In genomic region chr16:96091515-96092504, GRCm38 (mm10) we compare ENCODE assay signal across 10 mouse cellular contexts. TPM values are rescaled to one million over a fixed set of nuclear protein-coding genes. Genes with fewer than 3 reads are reported as not detected.
DNase-seq lines count a peak whose midpoint lies in the region; ATAC-seq and TF ChIP-seq lines count a peak whose summit lies in the region.
"Had no signal": no experiment of that assay in that cellular context is flagged by ENCODE, and none has a peak within 500 bp of the region (broad histone marks: within the 10 kb centered on the region; RNA-seq: fewer than 3 reads in every experiment).

No protein-coding gene starts in this region.

- H3K36me3 ChIP-seq in intestine, postnatal 0 days (ENCODE audit: control insufficient read depth, insufficient read depth): no peaks in the 10 kb centered on the region
- H3K36me3 ChIP-seq in intestine, embryonic 15.5 days: no peaks in the 10 kb centered on the region
- H3K36me3 ChIP-seq in forebrain, postnatal 0 days (ENCODE audit: insufficient read depth): no peaks in the 10 kb centered on the region
- H3K36me3 ChIP-seq in forebrain, embryonic 13.5 days (ENCODE audit: poor library complexity, severe bottlenecking): no peaks in the 10 kb centered on the region
- H3K36me3 ChIP-seq: hindbrain, embryonic 15.5 days; limb, embryonic 12.5 days had no signal

- H3K27ac ChIP-seq in intestine, postnatal 0 days (ENCODE audit: low read depth, low read length): no peak overlapping the region
- no peak overlapping the region for H3K27ac ChIP-seq in intestine, embryonic 15.5 days
- no peak overlapping the region for H3K27ac ChIP-seq in forebrain, postnatal 0 days (ENCODE audit: low read depth, low read length)
- H3K27ac ChIP-seq in forebrain, embryonic 13.5 days: no peak overlapping the region
- H3K27ac ChIP-seq: hindbrain, embryonic 15.5 days; limb, embryonic 12.5 days had no signal

- no peak overlapping the region for H3K4me3 ChIP-seq in intestine, postnatal 0 days (ENCODE audit: low read depth, low read length)
- no peak overlapping the region for H3K4me3 ChIP-seq in intestine, embryonic 15.5 days (replicated peaks)
- H3K4me3 ChIP-seq in forebrain, postnatal 0 days (ENCODE audit: low read depth, low read length): no peak overlapping the region
- no peak overlapping the region for H3K4me3 ChIP-seq in forebrain, embryonic 13.5 days
- H3K4me3 ChIP-seq: hindbrain, embryonic 15.5 days; limb, embryonic 12.5 days had no signal

- DNase-seq in 3T3-L1 (ENCODE audit: low read depth, low spot score) (peak; percentile 99), ZHBTc4 (ENCODE audit: low read depth, low spot score) (peak; percentile 54)
- peak; percentile 75 to 83 for DNase-seq in lung, adult 18-20 months
- no peak for DNase-seq in forebrain, postnatal 0 days
- DNase-seq in cerebellum, adult 18-20 months: no peak

- no peak overlapping the region for H3K4me2 ChIP-seq in intestine, postnatal 0 days (replicated peaks; ENCODE audit: low read depth)
- H3K4me2 ChIP-seq in intestine, embryonic 15.5 days (replicated peaks): no peak overlapping the region
- H3K4me2 ChIP-seq in forebrain, postnatal 0 days (ENCODE audit: low read depth): no peak overlapping the region
- no peak overlapping the region for H3K4me2 ChIP-seq in forebrain, embryonic 13.5 days
- H3K4me2 ChIP-seq: hindbrain, embryonic 15.5 days; limb, embryonic 12.5 days had no signal

- 0 out of 2 replicates have a peak, but pooled peaks have one; percentile 11 for ATAC-seq in intestine, postnatal 0 days
- ATAC-seq in intestine, embryonic 15.5 days: no peak
- no peak for ATAC-seq in forebrain, postnatal 0 days
- no peak for ATAC-seq in forebrain, embryonic 13.5 days

- peaks cover 3% of the 10 kb centered on the region; the same call in 1 of the 2 replicates for H3K27me3 ChIP-seq in intestine, postnatal 0 days (replicated peaks; ENCODE audit: control insufficient read depth, insufficient read depth, low read length)
- H3K27me3 ChIP-seq in intestine, embryonic 15.5 days (replicated peaks): no peaks in the 10 kb centered on the region
- no peaks in the 10 kb centered on the region for H3K27me3 ChIP-seq in forebrain, postnatal 0 days (ENCODE audit: insufficient read depth, low read length)
- H3K27me3 ChIP-seq in forebrain, embryonic 13.5 days: no peaks in the 10 kb centered on the region
- H3K27me3 ChIP-seq: hindbrain, embryonic 15.5 days; limb, embryonic 12.5 days had no signal

- H3K4me1 ChIP-seq in intestine, postnatal 0 days (replicated peaks; ENCODE audit: control insufficient read depth, insufficient read depth, low read length): no peaks in the 10 kb centered on the region
- H3K4me1 ChIP-seq in intestine, embryonic 15.5 days (replicated peaks): no peaks in the 10 kb centered on the region
- H3K4me1 ChIP-seq in forebrain, postnatal 0 days (ENCODE audit: insufficient read depth): no peaks in the 10 kb centered on the region
- no peaks in the 10 kb centered on the region for H3K4me1 ChIP-seq in forebrain, embryonic 13.5 days
- H3K4me1 ChIP-seq: hindbrain, embryonic 15.5 days had no signal

- 60% methylated on average over 9 of the region's 9 CpGs for WGBS in intestine, postnatal 0 days
- WGBS in intestine, embryonic 15.5 days: 53% methylated on average over 9 of the region's 9 CpGs
- 68% methylated on average over 9 of the region's 9 CpGs for whole genome bisulfite sequencing in forebrain, postnatal 0 days
- 71% methylated on average over 9 of the region's 9 CpGs for WGBS in forebrain, embryonic 13.5 days

- H3K9me3 ChIP-seq in intestine, postnatal 0 days (ENCODE audit: control insufficient read depth): no peaks in the 10 kb centered on the region
- no peaks in the 10 kb centered on the region for H3K9me3 ChIP-seq in intestine, embryonic 15.5 days
- no peaks in the 10 kb centered on the region for H3K9me3 ChIP-seq in forebrain, postnatal 0 days (ENCODE audit: low read length)
- H3K9me3 ChIP-seq in forebrain, embryonic 13.5 days (replicated peaks): no peaks in the 10 kb centered on the region
- H3K9me3 ChIP-seq: hindbrain, embryonic 15.5 days; limb, embryonic 12.5 days had no signal

- no peak overlapping the region for H3K9ac ChIP-seq in intestine, postnatal 0 days (ENCODE audit: low read depth, low read length)
- no peak overlapping the region for H3K9ac ChIP-seq in intestine, embryonic 15.5 days
- no peak overlapping the region for H3K9ac ChIP-seq in forebrain, postnatal 0 days
- no peak overlapping the region for H3K9ac ChIP-seq in forebrain, embryonic 13.5 days
- H3K9ac ChIP-seq: hindbrain, embryonic 15.5 days; limb, embryonic 12.5 days had no signal

- TF ChIP-seq CTCF in intestine, postnatal 0 days (IDR thresholded peaks at IDR 0.05; ENCODE audit: low read depth): 0 out of 2 replicates have a peak, but pooled peaks have one; percentile 13
- TF ChIP-seq CTCF in forebrain, postnatal 0 days (IDR thresholded peaks at IDR 0.05; ENCODE audit: low read depth): no peak

RNA-seq across cellular contexts. Expression of gene Brwd1, which starts 9.5 kb away (rescaled TPM):
- polyA plus RNA-seq in intestine, postnatal 0 days (2015; fragmentation: Nextera tagmentation; extraction: Ambion mirVana): 19.9 and 23.3 TPM in 2 replicates
- 62.3 and 64.7 TPM in 2 replicates for polyA plus RNA-seq in intestine, embryonic 15.5 days (2015; fragmentation: Nextera tagmentation; extraction: Ambion mirVana)
- 151 and 196 TPM in 2 replicates for total RNA-seq in forebrain, postnatal 0 days (2014; rRNA removed)
- polyA plus RNA-seq in forebrain, postnatal 0 days (2015; fragmentation: Nextera tagmentation; extraction: Ambion mirVana): 122 and 145 TPM in 2 replicates
- 206 and 236 TPM in 2 replicates for polyA plus RNA-seq in forebrain, embryonic 13.5 days (2015; fragmentation: Nextera tagmentation; extraction: Ambion mirVana)

RNA-seq across cellular contexts. Expression of gene Hmgn1, which starts 35.7 kb away (rescaled TPM):
- 200 and 202 TPM in 2 replicates for polyA plus RNA-seq in intestine, postnatal 0 days (2015; fragmentation: Nextera tagmentation; extraction: Ambion mirVana)
- 489 and 623 TPM in 2 replicates for polyA plus RNA-seq in intestine, embryonic 15.5 days (2015; fragmentation: Nextera tagmentation; extraction: Ambion mirVana)
- 141 and 166 TPM in 2 replicates for total RNA-seq in forebrain, postnatal 0 days (2014; rRNA removed)
- polyA plus RNA-seq in forebrain, postnatal 0 days (2015; fragmentation: Nextera tagmentation; extraction: Ambion mirVana): 241 and 247 TPM in 2 replicates
- polyA plus RNA-seq in forebrain, embryonic 13.5 days (2015; fragmentation: Nextera tagmentation; extraction: Ambion mirVana): 656 and 774 TPM in 2 replicates

RNA-seq across cellular contexts. Expression of gene Wrb, which starts 53.4 kb away (rescaled TPM):
- polyA plus RNA-seq in intestine, postnatal 0 days (2015; fragmentation: Nextera tagmentation; extraction: Ambion mirVana): 18.3 and 18.5 TPM in 2 replicates
- polyA plus RNA-seq in intestine, embryonic 15.5 days (2015; fragmentation: Nextera tagmentation; extraction: Ambion mirVana): 56.4 and 61.6 TPM in 2 replicates
- total RNA-seq in forebrain, postnatal 0 days (2014; rRNA removed): 178 and 180 TPM in 2 replicates
- 157 and 193 TPM in 2 replicates for polyA plus RNA-seq in forebrain, postnatal 0 days (2015; fragmentation: Nextera tagmentation; extraction: Ambion mirVana)
- polyA plus RNA-seq in forebrain, embryonic 13.5 days (2015; fragmentation: Nextera tagmentation; extraction: Ambion mirVana): 131 and 147 TPM in 2 replicates

Comparison
In these comparisons a context has a peak if more than half of its experiments do, and no peak if none do; other contexts are left out.
1. DNase-seq: peak in 3T3-L1 (single experiment), ZHBTc4 (single experiment) and lung, adult 18-20 months (2 of 2); none in forebrain, postnatal 0 days (single experiment) and cerebellum, adult 18-20 months (0 of 2).